Mouse (Mus musculus) retina, postnatal 7 days (tissue): ENCODE measurements at regions not wholly inside any gene's neighbourhood (a gene's known extent, or its start where the extent isn't known, plus 50 kb on each side); places are given as distances from the start of the nearest gene placed in this dataset.

Source experiments
- DNase-seq: peaks from one replicate; pipeline ENCODE4 v3.0.0-alpha.2; 2012; ENCODE audit warnings: low read depth, low spot score

DNA sequence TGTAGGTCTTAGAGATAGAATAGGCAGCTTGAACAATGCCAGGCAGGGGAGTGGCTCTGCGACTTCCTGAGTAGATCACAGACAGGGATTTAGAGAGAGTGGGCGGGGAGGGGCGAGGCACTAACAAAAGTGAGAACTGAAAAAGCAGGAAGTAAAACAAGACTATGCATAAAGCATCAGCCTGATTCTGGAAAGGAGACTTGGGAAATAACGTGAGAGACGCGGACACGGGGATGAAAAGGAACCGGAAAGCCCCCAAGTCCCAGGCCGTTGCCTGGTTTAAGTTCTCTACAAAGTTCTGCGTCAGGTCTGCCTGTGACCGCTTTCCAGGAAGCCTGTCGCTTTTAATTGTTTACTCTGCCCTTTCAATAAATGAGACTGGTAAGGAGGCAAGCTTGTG lies 86.3 kb downstream of the D16Ertd472e start:
- no peak for DNase-seq

DNA sequence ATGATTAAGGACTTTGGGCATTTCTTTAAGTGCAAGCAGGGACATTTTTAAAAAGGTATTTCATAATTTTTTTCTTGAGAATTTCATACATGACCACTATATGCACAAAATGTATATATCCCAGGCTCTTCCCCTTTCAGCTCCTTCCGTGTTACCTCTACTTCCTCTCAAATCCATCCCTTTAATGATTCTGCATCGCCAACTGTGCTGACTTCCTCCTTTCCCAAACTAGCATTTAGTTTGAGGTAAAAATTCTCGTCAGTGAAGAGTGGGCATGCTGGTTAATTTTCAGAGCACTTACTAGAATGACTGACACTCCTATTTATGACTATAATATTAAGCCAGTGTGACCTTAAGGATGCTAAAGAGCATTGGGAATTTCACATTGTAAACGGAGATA lies 86.9 kb downstream of the D16Ertd472e start:
- no peak for DNase-seq

DNA sequence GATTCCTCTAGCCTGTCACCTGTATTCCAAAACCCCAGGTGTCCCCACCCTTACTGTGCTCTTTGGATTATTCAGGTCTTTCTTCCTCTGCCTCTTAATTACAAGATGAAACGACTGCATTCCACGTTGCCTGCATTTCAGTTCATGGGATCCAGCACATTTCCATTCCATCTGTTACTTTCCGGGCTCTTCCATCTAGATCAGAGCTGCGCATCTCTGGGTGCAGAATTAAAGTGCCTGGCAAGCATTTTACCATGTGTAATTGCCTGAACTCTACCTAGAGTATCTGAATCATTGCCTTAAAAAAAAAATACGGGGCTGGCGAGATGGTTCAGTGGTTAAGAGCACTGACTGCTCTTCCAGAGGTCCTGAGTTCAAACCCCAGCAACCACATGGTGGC lies 90.0 kb downstream of the D16Ertd472e start:
- DNase-seq = no peak

DNA sequence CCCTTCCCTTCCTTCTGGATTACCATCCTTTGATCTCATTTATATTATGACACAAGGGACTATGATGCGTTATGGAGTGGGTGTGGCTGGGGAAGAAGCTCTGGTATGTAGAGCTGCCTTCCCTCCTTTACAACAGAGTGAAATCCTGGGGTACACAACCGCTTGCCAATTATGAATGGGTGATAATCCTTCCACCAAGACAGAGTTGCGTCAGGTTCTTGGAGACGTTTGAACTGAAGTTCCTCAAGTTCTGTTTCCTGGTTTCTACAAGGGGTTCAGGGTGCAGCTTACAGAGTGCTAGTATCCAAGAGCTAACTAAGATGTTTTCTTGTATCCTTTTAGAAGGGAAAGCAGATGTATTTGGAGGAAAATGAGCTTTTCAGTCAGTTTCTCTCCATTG lies 92.2 kb downstream of the D16Ertd472e start:
- no peak for DNase-seq

DNA sequence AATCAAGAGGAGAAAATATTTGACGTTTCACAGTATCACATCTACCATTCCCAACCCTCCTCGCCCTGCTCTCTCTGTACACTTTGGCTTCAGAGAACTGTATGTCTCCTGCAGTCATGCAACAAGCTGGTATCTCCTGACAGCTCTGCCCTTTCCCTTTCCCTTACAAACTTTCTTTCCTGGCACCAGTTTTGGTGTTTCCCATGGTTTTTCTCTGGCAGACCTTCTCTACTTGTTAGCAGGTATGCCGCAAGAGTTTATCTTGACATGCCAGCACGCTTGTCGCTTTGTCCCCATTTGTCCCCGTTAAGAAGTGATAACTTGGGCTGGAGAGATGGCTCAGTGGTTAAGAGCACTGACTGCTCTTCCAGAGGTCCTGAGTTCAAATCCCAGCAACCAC lies 94.9 kb downstream of the D16Ertd472e start:
- DNase-seq = no peak

DNA sequence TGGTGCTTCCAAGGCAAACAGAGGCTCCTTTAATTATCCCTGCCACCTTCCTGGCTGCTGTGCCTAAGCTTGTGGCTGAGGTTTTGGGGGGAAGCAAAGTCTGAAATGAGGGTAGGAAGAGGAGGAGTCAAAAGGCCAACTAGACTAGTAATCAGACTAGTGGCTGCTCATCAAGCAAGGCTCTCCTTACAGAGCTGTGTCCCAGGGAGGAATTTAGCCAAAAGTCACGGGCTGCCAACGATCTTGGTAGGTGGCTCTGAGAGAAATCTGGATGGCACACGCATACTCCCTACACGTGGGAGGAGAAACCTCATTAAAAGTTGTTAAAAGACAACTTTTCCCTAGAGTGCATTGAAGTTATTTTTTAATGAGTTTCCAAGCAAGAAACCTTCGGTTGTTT lies 95.4 kb downstream of the D16Ertd472e start:
- DNase-seq = no peak

DNA sequence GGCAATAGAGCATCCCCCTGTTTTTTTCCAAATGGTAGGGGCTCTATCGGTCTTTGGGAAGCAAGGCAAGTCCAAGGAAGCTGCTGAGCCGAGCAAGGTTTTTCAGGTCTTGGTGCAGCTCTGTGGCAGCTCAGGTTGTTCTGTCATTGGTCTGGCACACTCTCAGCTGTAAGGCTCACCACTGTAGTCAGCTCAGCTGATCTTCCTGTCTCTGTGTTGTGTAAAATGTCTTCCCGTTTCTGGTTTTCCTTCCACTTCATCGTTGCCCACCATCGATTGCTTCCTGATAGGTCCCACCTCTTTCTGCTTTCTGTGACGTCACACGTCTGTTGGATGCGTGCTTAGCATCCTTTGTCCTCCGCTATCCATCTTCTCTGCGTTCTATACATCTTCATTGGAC lies 96.2 kb downstream of the D16Ertd472e start:
- no peak for DNase-seq

DNA sequence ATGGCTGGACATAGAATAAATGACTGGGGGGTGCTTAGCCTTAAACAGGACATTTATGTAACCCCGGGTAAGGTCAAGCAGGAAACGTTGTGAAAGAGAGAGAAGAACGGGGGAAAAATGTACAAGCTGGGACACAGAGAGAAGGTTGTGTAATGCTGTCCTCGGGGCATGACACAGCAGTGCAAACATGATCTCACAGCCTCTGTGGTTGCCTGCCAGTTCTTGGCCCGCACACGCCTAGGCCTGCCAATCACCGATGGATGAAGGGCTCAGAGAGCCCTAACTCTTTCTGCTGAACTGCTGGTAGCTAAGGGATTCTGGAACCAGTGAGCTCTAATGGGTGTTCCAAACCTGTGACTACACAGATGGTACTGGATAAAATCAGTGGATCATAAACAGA lies 96.5 kb upstream of the Btg3 start:
- DNase-seq = no peak

DNA sequence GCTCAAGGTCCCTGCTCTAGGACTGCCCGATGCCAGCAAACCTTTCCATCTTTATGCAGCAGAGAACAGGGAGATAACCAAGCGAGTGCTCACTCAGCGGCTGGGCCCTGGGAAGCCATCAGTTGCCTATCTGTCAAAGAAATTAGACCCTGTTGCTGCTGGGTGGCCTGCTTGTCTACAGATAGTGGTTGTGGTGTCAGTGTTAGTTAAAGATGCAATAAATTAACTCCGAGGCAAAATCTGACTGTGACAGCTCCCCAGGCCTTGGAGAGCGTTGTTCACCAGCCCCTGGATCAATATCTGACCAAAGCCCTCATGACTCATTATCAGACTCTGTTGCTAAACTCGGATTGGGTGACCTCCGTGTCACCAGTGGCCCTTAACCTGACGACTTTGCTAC lies 83.0 kb upstream of the Btg3 start:
- no peak for DNase-seq

DNA sequence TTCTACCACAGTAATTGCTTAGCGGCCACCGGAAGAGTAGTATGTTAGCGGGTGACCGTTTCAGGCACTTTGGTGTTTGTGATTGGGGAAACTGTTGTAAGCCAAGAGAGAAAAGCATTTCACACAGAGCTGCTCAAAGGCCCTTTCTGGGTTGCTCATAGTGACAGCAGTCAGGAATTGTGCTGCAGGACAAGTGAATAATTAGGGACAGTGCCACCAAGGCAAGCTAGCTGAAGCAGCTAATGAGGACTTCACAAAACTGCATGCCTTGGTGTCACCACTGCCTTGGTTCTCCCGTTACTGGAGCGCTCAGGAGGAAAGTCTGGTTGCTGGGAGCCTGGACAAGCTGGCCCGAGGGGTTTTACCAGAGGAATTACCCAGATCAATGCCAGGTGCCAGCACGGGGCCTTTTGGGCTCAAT lies 80.7 kb upstream of the Btg3 start:
- no peak for DNase-seq

DNA sequence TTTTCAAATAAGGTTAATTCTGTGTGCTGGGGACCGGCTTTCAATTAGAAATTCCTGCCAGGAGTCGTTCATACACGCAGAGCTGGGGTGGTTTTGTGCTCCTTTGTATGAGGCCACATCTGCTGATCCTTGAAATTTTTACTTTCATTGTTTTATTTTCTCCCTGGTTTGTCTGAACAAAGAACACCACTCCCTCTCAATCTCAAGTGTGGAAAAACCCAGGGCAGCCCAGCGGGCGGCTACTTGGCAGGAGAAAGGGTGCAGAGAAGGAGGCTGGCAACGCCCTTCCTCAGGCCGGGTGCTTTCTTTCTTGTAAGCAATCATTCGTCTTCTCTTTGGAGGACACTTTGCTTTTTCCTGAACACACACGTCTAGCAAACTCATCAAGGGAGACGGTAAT lies 79.4 kb upstream of the Btg3 start:
- DNase-seq = no peak

DNA sequence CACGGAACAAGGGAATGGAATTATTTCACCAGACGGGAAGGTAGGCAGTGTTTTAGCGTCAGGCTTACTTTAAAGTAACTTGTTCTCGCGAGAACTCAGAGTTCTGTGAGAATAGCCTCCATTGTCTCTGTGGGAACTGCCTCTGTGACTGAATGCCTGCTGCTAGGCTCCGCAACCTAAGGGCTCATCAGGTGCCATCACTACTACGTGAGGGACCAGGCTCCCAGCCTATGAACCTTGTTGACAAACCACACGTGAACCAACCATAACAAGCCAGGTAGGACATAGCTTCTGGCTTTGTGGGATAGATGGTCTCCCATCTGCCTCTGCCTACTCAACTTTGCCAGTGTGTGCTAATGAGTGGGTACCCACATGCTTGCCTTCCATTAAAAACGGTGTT lies 77.5 kb upstream of the Btg3 start:
- no peak for DNase-seq

DNA sequence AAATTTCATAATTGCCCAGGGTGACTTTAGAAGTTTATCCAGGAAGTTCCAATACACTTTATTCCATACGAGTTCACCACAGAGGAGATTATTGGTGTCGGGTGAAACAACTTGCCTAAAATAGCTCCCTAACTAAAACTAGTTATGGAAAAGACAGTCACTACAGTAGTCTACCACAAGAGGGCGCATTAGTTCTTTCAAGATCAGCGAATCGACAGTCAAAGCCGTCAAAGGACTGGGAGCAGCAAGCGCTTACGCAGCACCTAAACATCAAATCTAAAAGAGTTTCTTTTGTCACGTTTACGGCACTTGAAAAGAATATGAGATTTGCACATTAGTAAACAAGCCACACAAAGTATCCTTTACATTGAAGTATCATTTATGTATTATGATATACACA lies 75.3 kb upstream of the Btg3 start:
- DNase-seq = peak; percentile 54

DNA sequence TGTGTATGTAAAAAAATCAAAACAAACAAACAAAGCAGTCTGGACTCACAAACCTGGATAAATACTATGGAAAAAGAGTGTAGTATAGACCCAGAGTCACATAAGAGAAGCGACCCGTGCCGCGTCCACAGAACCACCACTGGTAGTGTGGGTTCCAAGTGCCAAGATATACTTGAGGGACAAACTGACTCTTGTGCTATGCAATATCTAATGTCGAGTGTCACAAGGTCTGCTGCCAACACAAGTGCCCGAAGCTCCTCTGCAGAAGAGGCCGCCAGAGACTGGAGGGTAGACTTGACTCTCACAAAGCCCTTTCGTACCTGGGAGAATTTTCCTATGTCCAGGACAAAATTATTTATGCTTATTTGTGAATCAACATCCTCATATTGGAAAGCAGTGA lies 74.8 kb upstream of the Btg3 start:
- no peak for DNase-seq

DNA sequence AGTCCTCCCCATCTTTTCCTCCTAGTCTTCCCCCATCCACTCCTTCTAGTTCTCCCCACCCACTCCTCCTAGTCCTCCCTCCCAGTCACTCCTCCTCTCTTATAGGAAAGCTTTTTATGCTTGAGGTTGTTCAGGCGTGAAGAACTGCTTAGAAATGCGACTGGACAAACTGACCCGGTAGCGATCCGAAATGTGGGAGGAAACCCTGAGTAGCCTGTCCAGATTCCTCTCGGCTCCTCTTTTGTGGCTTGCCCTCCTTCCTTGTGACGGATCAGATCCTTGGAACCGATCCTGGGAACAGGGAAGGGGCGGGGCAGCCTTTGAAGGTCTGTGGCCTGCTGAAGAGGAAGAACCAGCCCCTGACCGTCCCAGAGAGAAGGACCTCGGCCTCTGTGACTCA lies 74.3 kb upstream of the Btg3 start:
- DNase-seq = no peak

DNA sequence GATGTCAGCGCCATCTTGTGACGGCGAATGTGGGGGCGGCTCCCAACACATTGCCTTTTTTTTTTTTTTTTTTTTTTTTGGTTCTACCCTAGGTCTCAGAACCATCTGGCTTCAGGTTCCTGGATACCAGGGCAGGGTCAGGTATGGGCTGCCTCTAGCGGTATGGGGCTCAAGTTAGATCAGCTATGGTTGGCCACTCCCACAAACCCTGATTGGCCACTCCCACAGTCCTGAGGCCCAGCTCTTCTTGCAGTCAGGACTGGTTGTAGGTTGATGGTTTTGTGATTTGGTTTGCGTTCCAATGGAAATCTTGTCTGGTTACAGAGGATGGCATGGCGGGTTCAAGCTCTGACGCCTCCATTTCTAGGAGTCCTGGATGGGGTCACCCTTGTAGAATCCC lies 72.2 kb upstream of the Btg3 start:
- DNase-seq = no peak

DNA sequence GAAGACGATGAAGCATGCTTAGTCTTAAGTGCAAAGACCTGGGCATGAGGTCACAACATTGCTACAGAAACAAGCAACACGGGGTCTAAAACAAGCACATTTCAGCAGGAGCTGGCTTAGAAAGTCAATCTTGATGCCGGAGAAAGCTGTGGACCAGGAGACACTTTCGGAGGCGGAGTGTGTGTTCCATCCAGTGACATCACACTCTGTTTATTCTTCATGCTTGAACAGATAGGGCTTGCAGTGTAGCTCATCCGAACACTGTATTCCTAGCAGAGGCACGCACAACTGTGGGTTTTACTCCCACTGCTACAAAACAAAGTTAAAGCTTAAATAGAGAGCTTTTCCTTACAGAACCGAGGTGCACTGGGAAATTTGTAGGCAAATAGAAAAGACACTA lies 66.3 kb upstream of the Btg3 start:
- no peak for DNase-seq

DNA sequence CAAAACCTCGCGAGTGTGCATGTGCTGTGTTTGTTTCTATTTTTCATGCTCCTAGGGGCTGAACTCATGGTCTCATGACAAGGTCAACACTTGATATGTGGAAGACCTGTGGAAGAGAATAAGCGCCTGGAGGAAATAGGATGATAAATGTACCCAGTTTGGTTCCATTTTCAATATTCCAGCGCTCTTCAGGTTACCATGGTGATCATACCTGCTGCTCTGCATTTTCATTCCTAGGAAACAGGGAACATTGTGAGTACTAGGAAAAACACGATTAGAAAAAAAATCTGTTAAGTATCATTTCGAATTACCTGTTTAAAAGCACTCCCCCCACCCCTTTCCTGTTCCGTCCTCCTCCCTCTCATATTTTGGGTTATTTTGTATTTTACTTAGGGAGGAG lies 65.8 kb upstream of the Btg3 start:
- no peak for DNase-seq

DNA sequence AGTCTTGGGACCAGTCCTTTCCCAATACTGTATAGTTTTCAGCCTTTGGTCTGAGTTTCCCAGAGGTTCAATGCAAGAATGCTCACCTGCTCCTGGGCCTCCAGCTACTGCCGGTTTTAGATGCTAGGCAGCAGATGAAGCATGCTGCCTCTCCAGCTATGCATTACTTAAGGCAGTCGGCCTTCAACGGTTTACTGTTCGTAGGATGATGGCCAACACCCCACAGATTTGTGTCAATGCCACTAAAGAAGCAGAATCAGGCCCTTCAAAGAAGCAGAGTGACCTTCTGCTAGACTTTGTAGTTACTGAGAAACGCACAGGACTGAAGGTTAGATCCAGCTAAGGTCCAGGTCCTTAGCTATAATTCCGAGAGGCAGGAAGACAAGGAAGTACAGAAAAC lies 65.0 kb upstream of the Btg3 start:
- no peak for DNase-seq

DNA sequence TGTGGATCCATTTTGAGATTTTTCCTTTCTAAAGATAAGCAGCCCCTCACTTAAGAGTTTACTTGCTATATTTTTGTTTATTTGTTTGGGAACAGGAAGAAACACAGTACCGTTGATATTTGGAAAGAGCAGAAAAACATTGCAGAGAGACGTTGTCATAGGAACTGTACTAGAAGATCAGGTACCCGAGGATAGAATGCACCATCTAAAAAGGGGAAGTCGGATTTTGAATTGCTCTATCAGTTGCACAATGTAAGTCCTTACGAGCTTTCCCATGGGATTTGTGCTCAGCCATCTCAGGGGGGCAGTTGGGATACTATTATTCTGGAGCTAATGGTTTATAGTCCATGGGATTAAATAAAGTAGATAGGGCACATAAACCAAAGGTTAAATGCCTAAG lies 58.7 kb upstream of the Btg3 start:
- no peak for DNase-seq

DNA sequence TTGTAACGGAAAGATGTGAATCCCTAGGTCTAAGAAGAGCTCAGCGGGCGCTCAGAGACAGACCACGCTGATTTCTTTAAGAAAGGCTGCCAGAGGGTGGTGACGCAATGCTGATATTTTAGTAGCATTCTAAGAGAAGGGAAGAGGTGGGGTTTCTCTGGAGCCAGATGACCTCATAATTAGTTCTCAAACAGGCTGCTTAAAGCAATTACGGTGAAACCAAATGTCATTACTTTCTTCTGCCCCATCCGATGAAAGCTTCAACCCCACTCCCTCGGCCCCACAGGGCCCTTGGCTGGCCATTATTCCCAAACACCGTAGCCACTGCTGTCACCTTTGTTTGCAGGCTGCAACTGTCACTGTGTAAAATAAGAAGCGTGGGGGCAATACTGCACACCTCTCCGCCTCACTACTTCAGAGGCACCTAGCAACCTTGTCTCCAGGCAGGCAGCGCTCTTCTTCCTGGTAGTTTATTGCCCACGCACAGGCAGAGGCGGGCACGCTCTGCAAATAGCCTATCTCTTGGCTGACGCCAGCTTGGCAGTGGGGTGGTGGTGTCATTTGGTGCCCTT lies 50.6 kb upstream of the Btg3 start:
- no peak for DNase-seq
